Mouse (Mus musculus) MEL (cell line): ENCODE measurements around the gene Fscn2. TPM values are rescaled to one million over a fixed set of nuclear protein-coding genes. Genes with fewer than 3 reads are reported as not detected.

Experiments used
- DNase-seq: peaks from one replicate; pipeline ENCODE4 v3.0.0; 2011; ENCODE audit warnings: low read depth, low spot score
- H3K27ac ChIP-seq: 2 replicates; pipeline ENCODE4 v1.5.1; 2012; ENCODE audit warnings: low read depth, mild to moderate bottlenecking, control low read depth, low read length, moderate library complexity; ENCODE audit not compliant: control insufficient read depth
- H3K27me3 ChIP-seq, 2 experiments: fragments of 150-350 bp in 1 of 2; sonication (generic) in 1 of 2; 2 replicates each; pipeline ENCODE4 v1.6.1; 2012; ENCODE audit warnings: low read length in 2 of 2, mild to moderate bottlenecking in 2 of 2, improper control_type of control experiment in 1 of 2, moderate library complexity in 1 of 2; ENCODE audit not compliant: insufficient read depth in 2 of 2, control insufficient read depth in 1 of 2
- H3K36me3 ChIP-seq, 2 experiments: 2 replicates each; pipeline ENCODE4 v1.6.1; 2012 to 2014; ENCODE audit warnings: low read length in 2 of 2, improper control_type of control experiment in 1 of 2, inconsistent platforms in 1 of 2, mild to moderate bottlenecking in 1 of 2; ENCODE audit not compliant: insufficient read depth in 2 of 2, control insufficient read depth in 1 of 2
- H3K4me1 ChIP-seq, 2 experiments: fragments of 150-350 bp in 1 of 2; sonication (generic) in 1 of 2; 2 replicates each; pipeline ENCODE4 v1.6.1; 2012; ENCODE audit warnings: low read length in 2 of 2, improper control_type of control experiment in 1 of 2, mild to moderate bottlenecking in 1 of 2; ENCODE audit not compliant: insufficient read depth in 2 of 2, control insufficient read depth in 1 of 2
- H3K4me3 ChIP-seq, 2 experiments: fragments of 150-350 bp in 1 of 2; sonication (generic) in 1 of 2; 2 replicates each; pipeline ENCODE4 v1.5.1; 2012; ENCODE audit warnings: low read depth in 2 of 2, low read length in 2 of 2, mild to moderate bottlenecking in 2 of 2, moderate library complexity in 2 of 2, control low read depth in 1 of 2, improper control_type of control experiment in 1 of 2; ENCODE audit not compliant: control insufficient read depth in 1 of 2, insufficient read depth in 1 of 2
- H3K79me2 ChIP-seq: 2 replicates; pipeline ENCODE4 v1.6.1; 2012; ENCODE audit warnings: mild to moderate bottlenecking, low read length, moderate library complexity; ENCODE audit not compliant: control insufficient read depth, poor library complexity, insufficient read depth
- H3K9ac ChIP-seq: 2 replicates; pipeline ENCODE4 v1.6.1; 2012; ENCODE audit warnings: low read depth, mild to moderate bottlenecking, control low read depth, low read length, moderate library complexity; ENCODE audit not compliant: control insufficient read depth, poor library complexity, severe bottlenecking
- H3K9me3 ChIP-seq: fragments of 150-350 bp; sonication (generic); replicated peaks from 2 replicates; pipeline ENCODE4 v1.6.1; 2012; ENCODE audit warnings: mild to moderate bottlenecking, low read length, improper control_type of control experiment, moderate library complexity; ENCODE audit not compliant: insufficient read depth
- ELF1 ChIP-seq: IDR thresholded peaks from 2 replicates; pipeline ENCODE4 v1.6.1; 2014; ENCODE audit warnings: low read depth, mild to moderate bottlenecking, inconsistent platforms, low read length, improper control_type of control experiment, moderate library complexity
- EP300 ChIP-seq, 2 experiments: IDR thresholded peaks; 2 replicates each; pipeline ENCODE4 v1.6.1; 2011; ENCODE audit warnings: improper control_type of control experiment in 2 of 2, low read length in 2 of 2, low read depth in 1 of 2, mild to moderate bottlenecking in 1 of 2
- GABPA ChIP-seq: IDR thresholded peaks from 2 replicates; pipeline ENCODE4 v1.6.1; 2012; ENCODE audit warnings: low read depth, mild to moderate bottlenecking, inconsistent platforms, low read length, improper control_type of control experiment, moderate library complexity
- GATA1 ChIP-seq: IDR thresholded peaks from 2 replicates; pipeline ENCODE4 v1.6.1; 2011; ENCODE audit warnings: low read depth, low read length, improper control_type of control experiment
- HCFC1 ChIP-seq: IDR thresholded peaks from 2 replicates; pipeline ENCODE4 v1.6.1; 2012; ENCODE audit warnings: low read depth, mild to moderate bottlenecking, inconsistent platforms, low read length, improper control_type of control experiment, moderate library complexity
- JUND ChIP-seq: IDR thresholded peaks from 2 replicates; pipeline ENCODE4 v1.6.1; 2011; ENCODE audit warnings: low read depth, mild to moderate bottlenecking, improper control_type of control experiment, low read length
- KAT2A ChIP-seq: conservative IDR thresholded peaks from 2 replicates; pipeline ENCODE4 v1.6.1; 2012; ENCODE audit warnings: low read depth, low read length, improper control_type of control experiment, inconsistent platforms
- MAFK ChIP-seq: IDR thresholded peaks from 2 replicates; pipeline ENCODE4 v1.6.1; 2011; ENCODE audit warnings: low read depth, mild to moderate bottlenecking, low read length, improper control_type of control experiment, borderline replicate concordance
- MAX ChIP-seq: IDR thresholded peaks from 2 replicates; pipeline ENCODE4 v1.6.1; 2011; ENCODE audit warnings: low read length, improper control_type of control experiment
- MAZ ChIP-seq: IDR thresholded peaks from 2 replicates; pipeline ENCODE4 v1.6.1; 2012; ENCODE audit warnings: low read depth, mild to moderate bottlenecking, inconsistent platforms, low read length, improper control_type of control experiment
- MEF2A ChIP-seq: IDR thresholded peaks from 2 replicates; pipeline ENCODE4 v1.6.1; 2014; ENCODE audit warnings: low read depth, mild to moderate bottlenecking, inconsistent platforms, low read length, improper control_type of control experiment; ENCODE audit not compliant: poor library complexity, insufficient replicate concordance, severe bottlenecking; ENCODE audit errors: extremely low read depth
- MXI1 ChIP-seq: IDR thresholded peaks from 2 replicates; pipeline ENCODE4 v1.6.1; 2011; ENCODE audit warnings: mild to moderate bottlenecking, low read depth, low read length, improper control_type of control experiment
- MYB ChIP-seq: IDR thresholded peaks from 2 replicates; pipeline ENCODE4 v1.6.1; 2011; ENCODE audit warnings: mild to moderate bottlenecking, low read depth, low read length, improper control_type of control experiment
- NELFE ChIP-seq: IDR thresholded peaks from 2 replicates; pipeline ENCODE4 v1.6.1; 2011; ENCODE audit warnings: low read depth, low read length, improper control_type of control experiment
- NRF1 ChIP-seq: IDR thresholded peaks from 2 replicates; pipeline ENCODE4 v1.6.1; 2014; ENCODE audit warnings: low read depth, mild to moderate bottlenecking, inconsistent platforms, low read length, improper control_type of control experiment, moderate library complexity; ENCODE audit not compliant: poor library complexity, insufficient read depth, severe bottlenecking
- RCOR1 ChIP-seq: IDR thresholded peaks from 2 replicates; pipeline ENCODE4 v1.6.1; 2012; ENCODE audit warnings: low read depth, mild to moderate bottlenecking, inconsistent platforms, low read length, improper control_type of control experiment
- SIN3A ChIP-seq: IDR thresholded peaks from 2 replicates; pipeline ENCODE4 v1.6.1; 2012; ENCODE audit warnings: low read length, improper control_type of control experiment, inconsistent platforms
- SMC3 ChIP-seq: IDR thresholded peaks from 2 replicates; pipeline ENCODE4 v1.6.1; 2011; ENCODE audit warnings: low read depth, low read length, improper control_type of control experiment
- TAL1 ChIP-seq: IDR thresholded peaks from 2 replicates; pipeline ENCODE4 v1.6.1; 2012; ENCODE audit warnings: mild to moderate bottlenecking, inconsistent platforms, low read length, moderate library complexity, mixed read lengths
- TBP ChIP-seq: IDR thresholded peaks from 2 replicates; pipeline ENCODE4 v1.8.0; 2011; ENCODE audit warnings: low read depth, low read length, improper control_type of control experiment
- TCF12 ChIP-seq: IDR thresholded peaks from 2 replicates; pipeline ENCODE4 v1.6.1; 2014; ENCODE audit warnings: low read depth, mild to moderate bottlenecking, inconsistent platforms, low read length, improper control_type of control experiment, moderate library complexity
- UBTF ChIP-seq: IDR thresholded peaks from 2 replicates; pipeline ENCODE4 v1.6.1; 2012; ENCODE audit warnings: low read depth, mild to moderate bottlenecking, inconsistent platforms, low read length, improper control_type of control experiment, moderate library complexity, borderline replicate concordance; ENCODE audit not compliant: insufficient read depth
- ZC3H11A ChIP-seq: IDR thresholded peaks from 2 replicates; pipeline ENCODE4 v1.6.1; 2012; ENCODE audit warnings: low read depth, mild to moderate bottlenecking, inconsistent platforms, low read length, improper control_type of control experiment
- ZKSCAN1 ChIP-seq: IDR thresholded peaks from 2 replicates; pipeline ENCODE4 v1.6.1; 2012; ENCODE audit warnings: low read depth, mild to moderate bottlenecking, inconsistent platforms, low read length, improper control_type of control experiment, moderate library complexity
- ZNF384 ChIP-seq: IDR thresholded peaks from 2 replicates; pipeline ENCODE4 v1.6.1; 2012; ENCODE audit warnings: low read depth, mild to moderate bottlenecking, inconsistent platforms, low read length, improper control_type of control experiment
- polyA plus RNA-seq, 2 experiments: library from polyadenylated mRNA; stranded (reverse) in 1 of 2; unstranded in 1 of 2; fragments of >175 nt in 1 of 2; fragments of >200 nt in 1 of 2; gene quantifications; 2 replicates each; pipeline versions ENCODE4 v1.2.1 to v1.2.4; 2012; ENCODE audit warnings: low replicate concordance in 2 of 2, low read depth in 1 of 2; ENCODE audit not compliant: insufficient read length in 2 of 2, insufficient read depth in 1 of 2, missing spikeins in 1 of 2
- total RNA-seq: library from RNA; depleted of rRNA; stranded (reverse); fragments of 300-350 nt; gene quantifications from 2 replicates; pipeline ENCODE4 v1.2.3, GENCODE M21; 2012

The Fscn2 gene
- total and polyA plus RNA-seq, 3 experiments: 0.61 to 0.62 TPM; not detected in 1

DNA sequence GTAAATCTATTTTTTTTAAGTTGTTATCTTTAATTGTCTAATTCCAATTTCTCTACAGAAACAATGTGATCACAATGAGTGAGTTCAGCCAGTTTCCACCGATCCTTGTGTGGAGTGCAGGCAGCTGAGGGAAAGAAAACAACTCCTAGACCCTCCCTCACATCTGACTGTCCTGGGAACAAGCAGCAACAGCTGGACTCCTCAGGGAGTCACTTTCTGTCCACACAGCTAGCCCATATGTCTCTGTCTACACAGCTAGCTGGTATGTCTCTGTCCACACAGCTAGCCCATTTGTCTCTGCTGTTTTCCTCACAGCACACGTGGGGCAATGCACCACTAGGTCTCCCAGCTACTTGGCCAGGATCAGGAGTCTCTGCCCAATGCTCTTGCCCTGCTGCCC lies 36.3 kb downstream of the Fscn2 start:
- H3K4me1 ChIP-seq: peaks cover 7 to 16% of the 10 kb centered on the region in 2 experiments; a peak in 3 of 4 replicates
- no peaks in the 10 kb centered on the region for H3K9me3 ChIP-seq
- no peak overlapping the region for H3K4me3 ChIP-seq
- H3K9ac ChIP-seq: no peak overlapping the region
- H3K79me2 ChIP-seq: peaks cover 2% of the 10 kb centered on the region
- H3K36me3 ChIP-seq: peaks cover 21 to 47% of the 10 kb centered on the region in 2 experiments
- TF ChIP-seq TCF12: no peak
- no peaks in the 10 kb centered on the region for H3K27me3 ChIP-seq
- H3K27ac ChIP-seq: no peak overlapping the region
- no peak for DNase-seq

GRCm38 (mm10) chr11:120399319-120399718 lies 38.0 kb downstream of the Fscn2 start:
- H3K27ac ChIP-seq: peak overlapping the region; percentile 40
- peaks cover 2% of the 10 kb centered on the region for H3K79me2 ChIP-seq
- H3K4me1 ChIP-seq: peaks cover 10 to 20% of the 10 kb centered on the region in 2 experiments; a peak in 3 of 4 replicates
- H3K27me3 ChIP-seq: no peaks in the 10 kb centered on the region
- DNase-seq: peak; percentile 51
- no peaks in the 10 kb centered on the region for H3K9me3 ChIP-seq
- no peak overlapping the region for H3K4me3 ChIP-seq
- peaks cover 27 to 47% of the 10 kb centered on the region in 2 experiments for H3K36me3 ChIP-seq
- peak; percentile 30 to 60; a peak in 3 of 4 replicates for TF ChIP-seq EP300 (IDR thresholded peaks at IDR 0.05; ENCODE audit: low read depth in 1 of 2, low read length in 2 of 2)
- TF ChIP-seq MXI1: no peak
- peak; percentile 64 for TF ChIP-seq TAL1
- peak; percentile 37; the same call in 1 of the 2 replicates for TF ChIP-seq TCF12
- TF ChIP-seq GATA1: peak; percentile 37; the same call in 1 of the 2 replicates
- no peak for TF ChIP-seq MEF2A
- TF ChIP-seq MAFK: no peak
- TF ChIP-seq MAZ: no peak
- no peak overlapping the region for H3K9ac ChIP-seq

DNA sequence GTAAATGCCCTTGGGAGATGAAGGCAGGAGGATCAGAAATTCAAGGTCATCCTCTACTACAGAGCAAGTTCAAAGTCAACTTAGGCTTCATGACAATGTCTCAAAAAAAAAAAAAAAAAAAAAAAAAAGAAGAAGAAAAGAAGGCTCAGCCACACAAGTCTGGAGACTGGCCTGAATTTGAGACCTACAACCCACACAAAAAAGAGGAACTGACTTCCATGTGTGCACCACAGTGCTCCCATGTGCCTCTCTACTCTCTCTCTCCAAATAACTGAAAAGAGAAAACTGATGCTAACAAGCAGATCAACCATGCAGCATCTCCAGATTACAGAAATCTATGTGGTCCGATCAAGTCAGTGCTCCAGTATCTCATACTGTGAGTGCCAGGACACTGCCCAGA lies 43.5 kb downstream of the Fscn2 start:
- H3K4me3 ChIP-seq: no peak overlapping the region
- DNase-seq: peak; percentile 93
- H3K27me3 ChIP-seq: no peaks in the 10 kb centered on the region
- peak overlapping the region; percentile 28 for H3K9ac ChIP-seq
- peaks cover 27 to 36% of the 10 kb centered on the region in 2 experiments for H3K4me1 ChIP-seq
- H3K79me2 ChIP-seq: no peaks in the 10 kb centered on the region; the same call in none of the 2 replicates
- H3K27ac ChIP-seq: peak overlapping the region; percentile 88
- H3K36me3 ChIP-seq: peaks cover 33 to 46% of the 10 kb centered on the region in 2 experiments
- H3K9me3 ChIP-seq: no peaks in the 10 kb centered on the region
- TF ChIP-seq TCF12 (peak; percentile 65), SIN3A (peak; percentile 96), ZKSCAN1 (peak; percentile 58; the same call in 1 of the 2 replicates), MAX (peak; percentile 96), MAFK (no peak), ZNF384 (peak; percentile 100), NRF1 (no peak), MAZ (no peak), EP300 (IDR thresholded peaks at IDR 0.05; ENCODE audit: low read depth in 1 of 2, low read length in 2 of 2) (peak; percentile 81), NELFE (no peak), ZC3H11A (no peak), UBTF (no peak), HCFC1 (peak; percentile 45; the same call in 1 of the 2 replicates), JUND (no peak), KAT2A (no peak), TBP (peak; percentile 52; the same call in 1 of the 2 replicates), ELF1 (no peak), MYB (peak; percentile 63; the same call in 1 of the 2 replicates), RCOR1 (peak; percentile 65), GABPA (no peak), SMC3 (no peak)
